Mouse (Mus musculus) liver, adult 2 months (tissue): ENCODE measurements around the gene Enox1.

ENCODE experiments used
- CTCF ChIP-seq: fragments of 200-500 bp; IDR thresholded peaks from 2 replicates; pipeline ENCODE4 v1.5.1; 2011; ENCODE audit warnings: low read depth, low read length, control low read depth
- POLR2A ChIP-seq: fragments of 200-500 bp; IDR thresholded peaks from 2 replicates; pipeline ENCODE4 v1.6.1; 2011; ENCODE audit warnings: low read length, control low read depth; ENCODE audit not compliant: insufficient read depth; ENCODE audit errors: extremely low read depth

- TF ChIP-seq POLR2A (no peak), CTCF (no peak)
Measured at GRCm38 (mm10) chr14:77682888-77683555, 526.5 kb downstream of the Enox1 start.
